Mouse (Mus musculus) CH12.LX (cell line): Measurements from ENCODE around the gene Olfml2a.

Source experiments
- CTCF ChIP-seq, 2 experiments: IDR thresholded peaks in 1 of 2; conservative IDR thresholded peaks in 1 of 2; 2 replicates each; pipeline ENCODE4 v1.5.1; 2011 to 2012; ENCODE audit warnings: low read depth in 2 of 2, low read length in 2 of 2, improper control_type of control experiment in 1 of 2, inconsistent platforms in 1 of 2, mild to moderate bottlenecking in 1 of 2, moderate library complexity in 1 of 2
- ELF1 ChIP-seq: IDR thresholded peaks from 2 replicates; pipeline ENCODE4 v1.6.1; 2014; ENCODE audit warnings: low read depth, mild to moderate bottlenecking, inconsistent platforms, low read length, improper control_type of control experiment
- MYC ChIP-seq: IDR thresholded peaks from 2 replicates; pipeline ENCODE4 v1.6.1; 2011; ENCODE audit warnings: low read depth, mild to moderate bottlenecking, improper control_type of control experiment, low read length
- NRF1 ChIP-seq: IDR thresholded peaks from 2 replicates; pipeline ENCODE4 v1.6.1; 2014; ENCODE audit warnings: low read depth, mild to moderate bottlenecking, inconsistent platforms, low read length, improper control_type of control experiment, moderate library complexity
- POLR2A ChIP-seq: IDR thresholded peaks from 2 replicates; pipeline ENCODE4 v1.6.1; 2011; ENCODE audit warnings: low read depth, mild to moderate bottlenecking, improper control_type of control experiment, low read length
- RCOR1 ChIP-seq: conservative IDR thresholded peaks from 2 replicates; pipeline ENCODE4 v1.6.1; 2012; ENCODE audit warnings: low read depth, mild to moderate bottlenecking, inconsistent platforms, low read length, improper control_type of control experiment
- TCF12 ChIP-seq: IDR thresholded peaks from 2 replicates; pipeline ENCODE4 v1.6.1; 2014; ENCODE audit warnings: low read depth, mild to moderate bottlenecking, inconsistent platforms, low read length, improper control_type of control experiment
- USF1 ChIP-seq: IDR thresholded peaks from 2 replicates; pipeline ENCODE4 v1.6.1; 2014; ENCODE audit warnings: low read depth, mild to moderate bottlenecking, inconsistent platforms, low read length, improper control_type of control experiment
- USF2 ChIP-seq: conservative IDR thresholded peaks from 2 replicates; pipeline ENCODE4 v1.6.1; 2011; ENCODE audit warnings: low read depth, low read length, improper control_type of control experiment
- ZMIZ1 ChIP-seq: IDR thresholded peaks from 2 replicates; pipeline ENCODE4 v1.6.1; 2012; ENCODE audit warnings: low read depth, mild to moderate bottlenecking, inconsistent platforms, low read length, improper control_type of control experiment

GRCm38 (mm10) chr2:38933931-38934330 is 2.2 kb downstream of the Olfml2a start:
- no peak for TF ChIP-seq RCOR1
- no peak for TF ChIP-seq MYC
- no peak for TF ChIP-seq ZMIZ1
- TF ChIP-seq USF2, result no peak
- no peak for TF ChIP-seq USF1
- no peak for TF ChIP-seq NRF1
- no peak for TF ChIP-seq POLR2A
- no peak for TF ChIP-seq CTCF (conservative IDR thresholded peaks at IDR 0.05 in 1 of 2, IDR thresholded peaks at IDR 0.05 in 1 of 2; ENCODE audit: low read depth in 2 of 2, low read length in 2 of 2)
- no peak for TF ChIP-seq TCF12
- TF ChIP-seq ELF1, result no peak
